Mouse (Mus musculus) hindbrain, embryonic 16.5 days (tissue): ENCODE results near the gene Nqo1. TPM values are rescaled to one million over a fixed set of nuclear protein-coding genes. Genes with fewer than 3 reads are reported as not detected.

Experiments used
- ATAC-seq: fragments of 200-750 bp; cut with Nextera tagmentation; 2 replicates; pipeline ENCODE4 v1.8.0; 2017; ENCODE audit warnings: moderate TSS enrichment, moderate library complexity
- H3K27ac ChIP-seq: fragments of 300-500 bp; sonication (generic); 2 replicates; pipeline ENCODE4 v1.5.1; 2014; ENCODE audit warnings: low read depth, mild to moderate bottlenecking, control low read depth, low read length, moderate library complexity
- H3K27me3 ChIP-seq: fragments of 300-500 bp; sonication (generic); replicated peaks from 2 replicates; pipeline ENCODE4 v1.6.1; 2014; ENCODE audit warnings: low read length; ENCODE audit not compliant: control insufficient read depth, insufficient read depth
- H3K36me3 ChIP-seq: fragments of 300-500 bp; sonication (generic); 2 replicates; pipeline ENCODE4 v1.6.1; 2014; ENCODE audit warnings: mild to moderate bottlenecking, low read length, moderate library complexity, mixed read lengths; ENCODE audit not compliant: control insufficient read depth, insufficient read depth
- H3K4me1 ChIP-seq: fragments of 300-500 bp; sonication (generic); 2 replicates; pipeline ENCODE4 v1.6.1; 2014; ENCODE audit warnings: low read depth, low read length; ENCODE audit not compliant: control insufficient read depth, insufficient read depth
- H3K4me2 ChIP-seq: fragments of 300-500 bp; sonication (generic); 2 replicates; pipeline ENCODE4 v1.6.1; 2014; ENCODE audit warnings: mild to moderate bottlenecking, low read length, control low read depth, moderate library complexity
- H3K4me3 ChIP-seq: fragments of 300-500 bp; sonication (generic); 2 replicates; pipeline ENCODE4 v1.5.1; 2014; ENCODE audit warnings: mild to moderate bottlenecking, low read length, control low read depth, moderate library complexity
- H3K9ac ChIP-seq: fragments of 300-500 bp; sonication (generic); 2 replicates; pipeline ENCODE4 v1.6.1; 2014; ENCODE audit warnings: low read depth, mild to moderate bottlenecking, control low read depth, low read length, moderate library complexity
- H3K9me3 ChIP-seq: fragments of 300-500 bp; sonication (generic); 2 replicates; pipeline ENCODE4 v1.6.1; 2014; ENCODE audit warnings: mild to moderate bottlenecking, low read length, moderate library complexity; ENCODE audit not compliant: control insufficient read depth
- WGBS: fragments of 180-500 bp; shearing (Covaris S2); extraction: QIAGEN DNeasy Blood & Tissue Kit; methylation state at CpG from one replicate; pipeline ENCODE4 v1.1.7; 2014; 5-methylcytosine and 5-hydroxymethylcytosine counted together
- polyA plus RNA-seq: library from polyadenylated mRNA; unstranded; fragments of >200 nt; fragmentation: Nextera tagmentation; extraction: Ambion mirVana; gene quantifications from 2 replicates; pipeline ENCODE4 v1.2.1, GENCODE M21; 2015

Nqo1 gene
- polyA plus RNA-seq, 1 experiment from 2014 or later: 15.1 TPM

DNA sequence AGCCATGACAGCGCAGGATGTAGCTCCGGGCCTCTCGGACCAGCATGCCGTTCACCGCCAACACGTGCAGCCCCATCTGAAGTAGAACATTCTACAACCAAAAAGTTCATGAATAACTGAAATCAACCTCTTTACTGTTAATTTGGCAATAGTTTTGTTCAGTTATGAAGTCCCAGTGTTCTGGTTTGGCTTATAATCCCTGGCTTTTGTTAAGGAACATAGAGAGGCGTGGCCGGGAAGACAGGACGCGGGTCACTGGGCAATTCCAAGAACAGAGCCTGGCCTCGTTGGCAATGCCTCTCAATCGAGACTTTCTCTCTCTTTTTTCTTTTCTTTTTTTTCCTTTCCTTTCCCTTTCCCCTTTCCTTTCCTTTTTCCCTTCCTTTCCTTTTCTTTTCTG, 14.0 kb upstream of the Nqo1 start:
- Histone ChIP-seq H3K36me3 (peaks cover 65% of the 10 kb centered on the region), H3K27me3 (no peaks in the 10 kb centered on the region), H3K9me3 (no peaks in the 10 kb centered on the region), H3K27ac (no peak overlapping the region), H3K9ac (no peak overlapping the region), H3K4me2 (no peak overlapping the region), H3K4me3 (no peak overlapping the region), H3K4me1 (no peaks in the 10 kb centered on the region)
- 88% methylated on average over 12 of the region's 12 CpGs for WGBS
- no peak for ATAC-seq

GRCm38 (mm10) chr8:107413881-107414280, 10.9 kb upstream of the Nqo1 start:
- H3K9me3 ChIP-seq: no peaks in the 10 kb centered on the region
- no peaks in the 10 kb centered on the region for H3K4me1 ChIP-seq
- no peak overlapping the region for H3K4me2 ChIP-seq
- 83% methylated on average over 10 of the region's 10 CpGs for WGBS
- peaks cover 61% of the 10 kb centered on the region for H3K36me3 ChIP-seq
- H3K9ac ChIP-seq: no peak overlapping the region
- no peak for ATAC-seq
- no peak overlapping the region for H3K27ac ChIP-seq
- H3K4me3 ChIP-seq: no peak overlapping the region
- H3K27me3 ChIP-seq: no peaks in the 10 kb centered on the region

DNA sequence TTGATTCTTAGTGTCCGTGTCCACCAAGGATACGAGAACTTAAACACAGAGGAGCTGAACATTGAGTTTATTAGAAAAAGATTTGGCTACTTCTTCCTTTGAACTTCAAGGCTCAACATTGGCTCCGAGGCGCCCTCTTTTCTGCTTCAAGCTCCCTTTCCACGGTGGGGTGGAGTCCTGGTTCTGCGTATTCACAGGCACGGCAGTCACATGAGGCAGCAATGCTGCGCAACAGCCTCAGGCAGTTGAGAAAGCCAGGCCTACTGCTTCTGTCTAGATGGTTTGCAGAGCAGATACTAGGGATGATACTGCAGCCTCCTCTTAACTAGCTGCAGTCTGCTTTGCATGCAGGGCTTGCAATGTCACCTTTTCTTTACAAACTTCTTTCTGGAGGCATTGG, 9.5 kb upstream of the Nqo1 start:
- H3K4me1 ChIP-seq: no peaks in the 10 kb centered on the region
- H3K4me3 ChIP-seq: no peak overlapping the region
- H3K27me3 ChIP-seq: no peaks in the 10 kb centered on the region
- H3K9ac ChIP-seq: no peak overlapping the region
- 92% methylated on average over 8 of the region's 8 CpGs for WGBS
- H3K27ac ChIP-seq: no peak overlapping the region
- H3K9me3 ChIP-seq: no peaks in the 10 kb centered on the region
- peaks cover 54% of the 10 kb centered on the region for H3K36me3 ChIP-seq
- ATAC-seq: no peak
- H3K4me2 ChIP-seq: no peak overlapping the region

GRCm38 (mm10) chr8:107411391-107411790, 8.4 kb upstream of the Nqo1 start:
- Histone ChIP-seq H3K9ac (no peak overlapping the region), H3K27me3 (no peaks in the 10 kb centered on the region), H3K4me3 (no peak overlapping the region), H3K4me1 (no peaks in the 10 kb centered on the region), H3K9me3 (no peaks in the 10 kb centered on the region), H3K36me3 (peaks cover 45% of the 10 kb centered on the region), H3K27ac (no peak overlapping the region), H3K4me2 (no peak overlapping the region)
- no peak for ATAC-seq
- WGBS: 67% methylated on average over 4 of the region's 4 CpGs

GRCm38 (mm10) chr8:107405935-107406334, 2.9 kb upstream of the Nqo1 start:
- 67% methylated on average over 3 of the region's 3 CpGs for WGBS
- ATAC-seq: no peak
- Histone ChIP-seq H3K4me2 (no peak overlapping the region), H3K9ac (no peak overlapping the region), H3K9me3 (no peaks in the 10 kb centered on the region), H3K36me3 (peaks cover 13% of the 10 kb centered on the region), H3K27me3 (no peaks in the 10 kb centered on the region), H3K4me3 (no peak overlapping the region), H3K27ac (no peak overlapping the region), H3K4me1 (peaks cover 4% of the 10 kb centered on the region)

DNA sequence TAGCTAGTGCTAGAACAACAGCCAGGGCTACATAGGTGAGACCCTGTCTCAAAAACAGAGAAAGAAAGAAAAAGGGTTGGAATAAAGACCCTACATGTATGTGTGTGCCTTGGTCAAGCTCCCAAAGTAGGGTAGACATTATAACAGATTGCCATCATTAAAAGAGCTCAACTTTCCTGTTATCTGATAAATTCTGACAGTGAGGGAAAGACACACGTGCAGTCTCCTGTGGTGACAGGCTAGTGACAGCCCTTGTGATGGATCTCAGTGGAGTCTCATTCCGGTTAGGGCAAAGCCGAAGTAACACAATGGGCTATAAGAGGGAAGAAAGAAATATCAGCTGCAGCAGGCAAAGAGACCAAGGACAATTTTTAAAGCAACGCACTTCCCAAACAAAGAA, 1.1 kb upstream of the Nqo1 start:
- peaks cover 4% of the 10 kb centered on the region for H3K4me1 ChIP-seq
- H3K27me3 ChIP-seq: no peaks in the 10 kb centered on the region
- no peak overlapping the region for H3K4me2 ChIP-seq
- WGBS: 66% methylated on average over 4 of the region's 4 CpGs
- no peak overlapping the region for H3K4me3 ChIP-seq
- ATAC-seq: no peak
- no peak overlapping the region for H3K9ac ChIP-seq
- no peaks in the 10 kb centered on the region for H3K9me3 ChIP-seq
- H3K36me3 ChIP-seq: peaks cover 6% of the 10 kb centered on the region
- no peak overlapping the region for H3K27ac ChIP-seq

DNA sequence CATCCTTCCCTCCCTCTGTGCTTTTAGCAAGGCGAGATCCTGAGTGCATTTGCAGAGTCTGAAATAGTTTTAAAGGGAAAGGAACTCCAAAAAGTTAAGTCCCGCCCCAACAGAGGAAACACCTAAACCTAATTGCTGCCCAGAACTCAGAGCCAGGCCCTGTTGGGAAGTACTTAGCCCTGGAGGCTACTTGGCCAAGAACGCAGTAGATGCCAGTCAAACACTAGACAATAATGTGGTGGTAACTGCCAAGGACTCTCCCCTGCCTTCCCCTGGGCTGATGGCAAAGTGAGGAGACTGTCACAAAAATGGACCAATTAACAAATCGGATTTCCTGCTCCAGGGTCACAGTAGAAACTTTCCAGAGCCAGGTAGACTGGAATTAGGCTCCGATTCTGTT, 1.1 kb downstream of the Nqo1 start:
- H3K4me1 ChIP-seq: peaks cover 4% of the 10 kb centered on the region
- 73% methylated on average over 5 of the region's 5 CpGs for WGBS
- no peak overlapping the region for H3K4me3 ChIP-seq
- no peaks in the 10 kb centered on the region for H3K9me3 ChIP-seq
- H3K27me3 ChIP-seq: no peaks in the 10 kb centered on the region
- H3K9ac ChIP-seq: no peak overlapping the region
- no peak for ATAC-seq
- H3K4me2 ChIP-seq: no peak overlapping the region
- no peaks in the 10 kb centered on the region for H3K36me3 ChIP-seq
- H3K27ac ChIP-seq: no peak overlapping the region

DNA sequence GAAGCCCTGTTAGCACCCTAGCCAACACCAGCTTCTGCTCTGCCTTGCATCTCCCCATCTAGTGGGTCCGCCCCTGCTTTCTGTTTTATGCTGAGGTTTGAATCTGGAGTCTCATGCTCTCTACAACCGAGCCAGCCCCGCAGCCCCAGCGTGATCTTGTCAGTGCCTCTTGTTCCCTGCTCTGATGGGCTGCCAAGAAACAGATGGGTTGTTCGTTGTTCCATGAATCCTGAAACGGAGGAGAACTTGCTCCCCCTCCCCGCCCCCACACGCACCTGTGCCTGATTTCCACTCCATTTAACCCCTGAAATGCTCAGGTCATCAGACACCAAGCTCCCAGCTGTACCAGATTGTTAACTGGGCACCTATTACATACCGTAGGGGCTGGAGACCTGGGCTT, 3.5 kb downstream of the Nqo1 start:
- 35% methylated on average over 9 of the region's 9 CpGs for WGBS
- no peak for ATAC-seq

GRCm38 (mm10) chr8:107397665-107398064, 5.3 kb downstream of the Nqo1 start:
- Histone ChIP-seq H3K9ac (no peak overlapping the region; the same call in 1 of the 2 replicates), H3K27me3 (no peaks in the 10 kb centered on the region), H3K27ac (no peak overlapping the region), H3K4me1 (no peaks in the 10 kb centered on the region; the same call in none of the 2 replicates), H3K9me3 (no peaks in the 10 kb centered on the region), H3K36me3 (no peaks in the 10 kb centered on the region), H3K4me2 (no peak overlapping the region), H3K4me3 (no peak overlapping the region)
- no peak for ATAC-seq
- WGBS: 61% methylated on average over 12 of the region's 12 CpGs

More for the DNA sequence above, 3.5 kb downstream of the Nqo1 start:
- Histone ChIP-seq H3K4me1 (peaks cover 4% of the 10 kb centered on the region), H3K9me3 (no peaks in the 10 kb centered on the region), H3K4me3 (no peak overlapping the region), H3K27me3 (no peaks in the 10 kb centered on the region), H3K36me3 (no peaks in the 10 kb centered on the region), H3K4me2 (no peak overlapping the region), H3K27ac (no peak overlapping the region), H3K9ac (no peak overlapping the region)

DNA sequence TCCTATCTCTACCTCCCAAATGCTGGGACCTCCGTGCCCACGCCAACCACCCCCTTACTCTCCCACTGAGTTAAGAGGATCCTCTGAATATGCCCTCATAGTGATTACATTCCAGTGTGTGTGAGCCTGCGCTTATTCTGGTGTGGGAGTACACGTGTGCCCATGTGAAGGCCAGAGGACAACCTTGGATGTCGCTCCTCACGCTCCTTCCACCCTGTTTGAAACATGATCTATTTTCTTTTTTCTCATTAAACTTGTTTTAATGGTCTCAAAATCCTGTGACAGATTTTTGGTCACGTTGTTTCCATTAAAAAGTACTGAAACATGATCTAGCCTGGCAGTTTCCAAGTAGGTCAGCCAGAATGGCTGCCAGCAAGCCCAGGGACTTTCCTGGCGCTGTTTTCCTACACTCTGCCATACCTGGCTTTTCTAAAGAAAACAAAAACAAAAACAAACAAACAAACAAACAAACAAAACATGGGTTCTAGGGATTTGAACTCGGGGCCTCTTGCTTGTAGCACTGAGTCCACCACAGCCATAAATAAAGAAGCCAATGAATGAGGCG, 6.8 kb downstream of the Nqo1 start:
- no peaks in the 10 kb centered on the region for H3K9me3 ChIP-seq
- no peaks in the 10 kb centered on the region for H3K27me3 ChIP-seq
- 91% methylated on average over 10 of the region's 10 CpGs for WGBS
- H3K4me1 ChIP-seq: no peaks in the 10 kb centered on the region
- H3K27ac ChIP-seq: no peak overlapping the region
- no peak overlapping the region for H3K4me2 ChIP-seq
- H3K36me3 ChIP-seq: no peaks in the 10 kb centered on the region
- ATAC-seq: no peak
- no peak overlapping the region for H3K9ac ChIP-seq
- H3K4me3 ChIP-seq: no peak overlapping the region
